Mouse (Mus musculus) embryonic fibroblast, embryonic 13.5 days (primary cell): Measurements from ENCODE around the gene Wdr49. TPM values are rescaled to one million over a fixed set of nuclear protein-coding genes. Genes with fewer than 3 reads are reported as not detected.
"Not testable (repeated sequence)": the region's sequence is repeated elsewhere in the genome, so short reads cannot be mapped to it uniquely, and the experiment has no call there.

ENCODE experiments used
- H3K27ac ChIP-seq: 2 replicates; pipeline ENCODE4 v1.5.1; 2012; ENCODE audit warnings: low read length, control low read depth, inconsistent platforms; ENCODE audit not compliant: insufficient read depth
- H3K4me1 ChIP-seq: 2 replicates; pipeline ENCODE4 v1.6.1; 2011; ENCODE audit warnings: low read length; ENCODE audit not compliant: control insufficient read depth, insufficient read depth
- H3K4me3 ChIP-seq: 2 replicates; pipeline ENCODE4 v1.5.1; 2011; ENCODE audit warnings: mild to moderate bottlenecking, control low read depth, low read length; ENCODE audit not compliant: insufficient read depth
- CTCF ChIP-seq: IDR thresholded peaks from 2 replicates; pipeline ENCODE4 v1.5.1; 2011; ENCODE audit warnings: mild to moderate bottlenecking, control low read depth, low read length, moderate library complexity, borderline replicate concordance; ENCODE audit not compliant: insufficient read depth
- POLR2A ChIP-seq: IDR thresholded peaks from 2 replicates; pipeline ENCODE4 v1.6.1; 2011; ENCODE audit warnings: low read depth, mild to moderate bottlenecking, control low read depth, low read length, moderate library complexity
- polyA plus RNA-seq: library from polyadenylated mRNA; stranded (reverse); fragments of >200 nt; gene quantifications from 2 replicates; pipeline ENCODE4 v1.2.4, GENCODE M21; 2011; ENCODE audit warnings: low read depth; ENCODE audit not compliant: missing spikeins, insufficient read length

Gene Wdr49
- polyA plus RNA-seq, 1 experiment, result not detected

- no peaks in the 10 kb centered on the region for H3K4me1 ChIP-seq
- H3K4me3 ChIP-seq, result no peak overlapping the region
- no peak for TF ChIP-seq CTCF
- TF ChIP-seq POLR2A, result no peak
- no peak overlapping the region for H3K27ac ChIP-seq
Observed at GRCm38 (mm10) chr3:75305584-75305983, 176.4 kb downstream of the Wdr49 start.

GRCm38 (mm10) chr3:75304621-75305020, 177.3 kb downstream of the Wdr49 start:
- Histone ChIP-seq H3K27ac (no peak overlapping the region), H3K4me3 (no peak overlapping the region), H3K4me1 (no peaks in the 10 kb centered on the region)
- no peak for TF ChIP-seq POLR2A
- no peak for TF ChIP-seq CTCF

DNA sequence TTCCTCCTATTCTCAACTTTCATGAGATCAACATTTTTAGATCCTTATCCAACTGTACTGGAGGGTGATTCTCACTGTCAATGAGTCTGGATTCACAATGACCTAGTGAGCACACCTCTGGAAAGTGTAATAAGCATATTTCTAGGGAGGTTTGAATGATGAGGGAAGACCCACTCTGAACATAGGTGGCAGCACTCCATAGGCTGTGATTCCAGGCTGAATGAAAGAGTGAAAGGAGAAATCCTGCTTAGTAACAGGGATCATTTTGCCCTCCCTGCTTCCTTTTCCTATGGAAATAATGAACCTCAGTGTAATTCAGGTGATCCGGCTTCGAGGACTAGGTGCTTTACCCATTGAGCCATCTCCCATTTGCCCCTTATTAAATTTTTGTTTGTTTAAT, 180.9 kb downstream of the Wdr49 start:
- H3K4me3 ChIP-seq, result no peak overlapping the region
- H3K27ac ChIP-seq, result no peak overlapping the region
- H3K4me1 ChIP-seq, result no peaks in the 10 kb centered on the region
- no peak for TF ChIP-seq CTCF
- no peak for TF ChIP-seq POLR2A

- H3K27ac ChIP-seq, H3K4me1 ChIP-seq: not testable (repeated sequence)
Observed at GRCm38 (mm10) chr3:75299464-75299863, 182.5 kb downstream of the Wdr49 start.

DNA sequence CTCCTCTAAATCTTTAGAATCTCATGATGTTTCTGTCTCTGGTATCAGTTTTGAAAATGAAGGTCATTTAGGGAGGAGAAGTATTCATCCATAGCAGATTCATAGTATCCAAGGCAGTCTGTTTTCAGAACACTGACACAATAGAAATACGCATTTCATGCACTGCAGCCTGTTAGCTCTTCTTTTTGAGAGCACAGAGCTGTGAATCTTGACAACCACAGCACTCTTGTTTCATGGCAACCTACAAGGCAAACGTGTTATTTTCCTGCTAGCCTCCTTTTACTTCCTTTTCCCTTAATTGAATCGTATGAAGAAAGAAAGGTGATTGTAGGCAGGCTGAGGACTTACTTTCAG, 184.2 kb downstream of the Wdr49 start:
- H3K4me3 ChIP-seq, result no peak overlapping the region
- TF ChIP-seq CTCF, result no peak
- TF ChIP-seq POLR2A, result no peak
- H3K27ac ChIP-seq, result no peak overlapping the region
- no peaks in the 10 kb centered on the region for H3K4me1 ChIP-seq

More at GRCm38 (mm10) chr3:75299464-75299863, 182.5 kb downstream of the Wdr49 start:
- not testable (repeated sequence) for H3K4me3 ChIP-seq

DNA sequence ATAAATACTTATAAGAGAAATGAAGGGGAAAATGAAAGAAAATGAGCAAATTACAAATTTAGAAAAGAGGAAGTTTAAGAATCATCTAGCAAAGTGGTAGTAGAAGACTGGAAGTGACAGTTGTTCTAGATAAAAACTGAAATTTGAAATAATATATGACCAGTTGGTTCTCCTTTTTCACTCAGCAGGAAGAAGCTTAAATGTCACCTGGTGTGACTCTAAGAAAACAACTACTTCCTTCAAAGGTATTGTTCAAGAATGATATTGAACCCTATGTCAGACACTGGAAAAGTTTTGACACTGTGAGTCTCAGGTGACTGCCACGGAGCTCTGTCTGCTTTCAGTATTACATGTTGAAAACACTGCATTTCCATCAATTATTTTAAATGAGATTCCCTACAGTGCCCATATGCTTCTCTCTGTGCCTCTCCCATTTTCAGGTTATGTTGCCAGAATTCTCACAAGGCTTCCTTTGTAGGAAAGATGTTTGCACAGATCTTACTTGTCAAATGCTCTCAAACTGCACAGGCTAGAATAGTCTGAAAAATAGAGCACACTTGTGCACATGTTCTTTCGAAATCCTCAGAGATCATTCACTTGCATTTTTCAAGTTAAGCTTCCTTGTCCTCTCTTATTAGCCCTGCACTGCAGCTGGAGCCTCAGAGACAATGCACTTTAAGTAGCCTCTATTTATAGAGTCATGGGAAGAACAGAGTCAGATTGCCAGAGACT, 184.8 kb downstream of the Wdr49 start:
- TF ChIP-seq POLR2A (no peak), CTCF (no peak)
- Histone ChIP-seq H3K27ac (no peak overlapping the region), H3K4me1 (no peaks in the 10 kb centered on the region), H3K4me3 (no peak overlapping the region)

- H3K27ac ChIP-seq, result no peak overlapping the region
- no peak overlapping the region for H3K4me3 ChIP-seq
- TF ChIP-seq POLR2A, result no peak
- TF ChIP-seq CTCF, result no peak
- no peaks in the 10 kb centered on the region for H3K4me1 ChIP-seq
Observed at GRCm38 (mm10) chr3:75293243-75293642, 188.7 kb downstream of the Wdr49 start.

GRCm38 (mm10) chr3:75277455-75277854, 204.5 kb downstream of the Wdr49 start:
- Histone ChIP-seq H3K4me1 (no peaks in the 10 kb centered on the region), H3K4me3 (no peak overlapping the region), H3K27ac (no peak overlapping the region)
- no peak for TF ChIP-seq CTCF
- TF ChIP-seq POLR2A, result no peak

- H3K27ac ChIP-seq, result no peak overlapping the region
- no peak for TF ChIP-seq CTCF
- TF ChIP-seq POLR2A, result no peak
- no peaks in the 10 kb centered on the region for H3K4me1 ChIP-seq
- H3K4me3 ChIP-seq, result no peak overlapping the region
Observed at GRCm38 (mm10) chr3:75276522-75276921, 205.4 kb downstream of the Wdr49 start.

DNA sequence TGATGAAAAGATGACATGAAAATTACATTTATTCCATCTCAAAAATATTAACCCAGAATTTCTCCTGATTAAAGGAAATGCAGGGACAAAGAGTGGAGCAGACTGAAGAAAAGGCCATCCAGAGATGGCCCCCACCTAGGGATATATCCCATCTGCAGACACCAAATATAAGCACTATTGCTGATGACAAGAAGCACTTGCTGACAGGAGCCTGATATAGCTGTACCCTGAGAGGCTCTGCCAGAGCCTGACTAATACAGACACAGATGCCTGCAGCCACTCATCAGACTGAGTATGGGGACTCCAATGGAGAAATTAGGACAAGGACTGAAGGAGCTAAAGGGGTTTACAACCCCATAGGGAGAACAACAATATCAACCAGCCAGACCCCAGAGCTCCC, 206.8 kb downstream of the Wdr49 start:
- no peak overlapping the region for H3K4me3 ChIP-seq
- no peak overlapping the region for H3K27ac ChIP-seq
- no peaks in the 10 kb centered on the region for H3K4me1 ChIP-seq
- TF ChIP-seq POLR2A (no peak), CTCF (no peak)

- TF ChIP-seq CTCF (no peak), POLR2A (no peak)
Observed at GRCm38 (mm10) chr3:75269978-75270377, 212.0 kb downstream of the Wdr49 start, which contains the start of gene Serpini2. Serpini2 (minus strand) TSS chr3:75270078.

More at GRCm38 (mm10) chr3:75269978-75270377, 212.0 kb downstream of the Wdr49 start, which contains the start of gene Serpini2:
- H3K4me1 ChIP-seq, result no peaks in the 10 kb centered on the region
- H3K27ac ChIP-seq, result no peak within 1 kb of the TSS
- H3K4me3 ChIP-seq, result no peak within 1 kb of the TSS
